Mouse (Mus musculus): ENCODE measurements at regions not wholly inside any gene's neighbourhood (a gene's known extent, or its start where the extent isn't known, plus 50 kb on each side); places are given as distances from the start of the nearest gene placed in this dataset.
A peak's percentile ranks its signal among the peaks of the same experiment; 100 is the strongest.

DNA sequence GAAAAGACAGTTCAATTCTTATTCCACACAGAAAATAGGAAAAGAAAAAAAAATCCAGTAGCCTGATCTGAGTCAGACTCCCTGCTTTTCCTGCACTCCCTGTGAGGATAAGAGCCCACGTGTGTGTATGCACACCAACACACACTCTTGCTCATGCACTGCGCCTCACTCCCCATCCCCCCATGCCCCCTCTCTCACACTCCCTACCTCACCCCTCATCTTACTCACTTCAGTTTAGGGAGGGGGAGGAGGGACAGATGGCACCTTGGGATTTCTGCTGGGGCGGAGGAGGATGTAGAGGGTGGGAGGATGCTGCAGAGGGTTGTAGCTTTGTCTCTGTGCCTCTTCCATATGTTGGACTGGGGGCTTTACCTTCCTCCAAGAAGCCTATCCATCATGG is 85.8 kb upstream of the Sulf2 start:
- peaks cover 2% of the 10 kb centered on the region; the same call in 1 of the 2 replicates for H3K4me1 ChIP-seq (ENCODE audit: control insufficient read depth, insufficient read depth, low read length)
- no peak overlapping the region for H3K4me3 ChIP-seq (ENCODE audit: control insufficient read depth, low read depth, low read length)
- H3K36me3 ChIP-seq (ENCODE audit: control insufficient read depth, insufficient read depth, low read length), result no peaks in the 10 kb centered on the region
- TF ChIP-seq CTCF (IDR thresholded peaks at IDR 0.05; ENCODE audit: control insufficient read depth, insufficient read depth, insufficient replicate concordance, low read depth, low read length) (no peak), POLR2A (IDR thresholded peaks at IDR 0.05; ENCODE audit: control insufficient read depth, low read depth, low read length) (no peak)
- H3K27ac ChIP-seq (ENCODE audit: control insufficient read depth, insufficient read depth, low read depth, low read length), result no peak overlapping the region
- no peaks in the 10 kb centered on the region for H3K27me3 ChIP-seq (ENCODE audit: control insufficient read depth, insufficient read depth, low read length)

DNA sequence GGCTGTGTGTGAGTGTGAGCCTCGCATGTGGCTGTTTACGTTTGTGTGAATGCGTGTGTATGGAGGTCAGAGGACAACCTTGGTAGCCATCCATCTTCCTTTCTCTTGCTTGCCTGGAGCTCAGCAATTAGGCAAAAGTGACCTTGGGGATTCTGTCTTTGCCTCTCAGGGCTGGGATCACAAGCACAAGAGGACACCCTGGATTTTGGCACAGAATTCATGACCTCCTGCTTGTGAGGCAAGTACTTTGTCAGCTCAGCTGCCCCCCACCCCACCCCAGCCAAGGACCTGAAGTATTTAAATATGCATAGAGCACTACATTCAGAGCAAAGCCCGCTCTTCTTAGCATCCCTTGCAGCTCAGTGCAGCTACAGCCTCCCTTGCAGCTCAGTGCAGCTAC is 84.6 kb upstream of the Sulf2 start:
- Histone ChIP-seq H3K27me3 (ENCODE audit: control insufficient read depth, insufficient read depth, low read length) (no peaks in the 10 kb centered on the region), H3K36me3 (ENCODE audit: control insufficient read depth, insufficient read depth, low read length) (no peaks in the 10 kb centered on the region), H3K4me3 (ENCODE audit: control insufficient read depth, low read depth, low read length) (no peak overlapping the region), H3K27ac (ENCODE audit: control insufficient read depth, insufficient read depth, low read depth, low read length) (no peak overlapping the region), H3K4me1 (ENCODE audit: control insufficient read depth, insufficient read depth, low read length) (peaks cover 2% of the 10 kb centered on the region; the same call in 1 of the 2 replicates)
- no peak for TF ChIP-seq CTCF (IDR thresholded peaks at IDR 0.05; ENCODE audit: control insufficient read depth, insufficient read depth, insufficient replicate concordance, low read depth, low read length)
- TF ChIP-seq POLR2A (IDR thresholded peaks at IDR 0.05; ENCODE audit: control insufficient read depth, low read depth, low read length), result no peak

GRCm38 (mm10) chr2:166237554-166238269 is 82.2 kb upstream of the Sulf2 start:
- Histone ChIP-seq H3K27ac (ENCODE audit: control insufficient read depth, insufficient read depth, low read depth, low read length) (no peak overlapping the region), H3K4me3 (ENCODE audit: control insufficient read depth, low read depth, low read length) (peak overlapping the region; percentile 81), H3K4me1 (ENCODE audit: control insufficient read depth, insufficient read depth, low read length) (peaks cover 7% of the 10 kb centered on the region), H3K36me3 (ENCODE audit: control insufficient read depth, insufficient read depth, low read length) (no peaks in the 10 kb centered on the region), H3K27me3 (ENCODE audit: control insufficient read depth, insufficient read depth, low read length) (no peaks in the 10 kb centered on the region)
- TF ChIP-seq POLR2A (IDR thresholded peaks at IDR 0.05; ENCODE audit: control insufficient read depth, low read depth, low read length) (no peak), CTCF (IDR thresholded peaks at IDR 0.05; ENCODE audit: control insufficient read depth, insufficient read depth, insufficient replicate concordance, low read depth, low read length) (no peak)

GRCm38 (mm10) chr2:166236102-166236501 is 80.6 kb upstream of the Sulf2 start:
- Histone ChIP-seq H3K27me3 (ENCODE audit: control insufficient read depth, insufficient read depth, low read length) (no peaks in the 10 kb centered on the region), H3K27ac (ENCODE audit: control insufficient read depth, insufficient read depth, low read depth, low read length) (no peak overlapping the region), H3K4me3 (ENCODE audit: control insufficient read depth, low read depth, low read length) (no peak overlapping the region), H3K4me1 (ENCODE audit: control insufficient read depth, insufficient read depth, low read length) (peaks cover 11% of the 10 kb centered on the region), H3K36me3 (ENCODE audit: control insufficient read depth, insufficient read depth, low read length) (no peaks in the 10 kb centered on the region)
- TF ChIP-seq POLR2A (IDR thresholded peaks at IDR 0.05; ENCODE audit: control insufficient read depth, low read depth, low read length), result no peak
- no peak for TF ChIP-seq CTCF (IDR thresholded peaks at IDR 0.05; ENCODE audit: control insufficient read depth, insufficient read depth, insufficient replicate concordance, low read depth, low read length)

- Histone ChIP-seq H3K27ac (ENCODE audit: control insufficient read depth, insufficient read depth, low read depth, low read length) (no peak overlapping the region), H3K36me3 (ENCODE audit: control insufficient read depth, insufficient read depth, low read length) (no peaks in the 10 kb centered on the region), H3K27me3 (ENCODE audit: control insufficient read depth, insufficient read depth, low read length) (no peaks in the 10 kb centered on the region), H3K4me3 (ENCODE audit: control insufficient read depth, low read depth, low read length) (no peak overlapping the region), H3K4me1 (ENCODE audit: control insufficient read depth, insufficient read depth, low read length) (peaks cover 11% of the 10 kb centered on the region)
- TF ChIP-seq CTCF (IDR thresholded peaks at IDR 0.05; ENCODE audit: control insufficient read depth, insufficient read depth, insufficient replicate concordance, low read depth, low read length) (no peak), POLR2A (IDR thresholded peaks at IDR 0.05; ENCODE audit: control insufficient read depth, low read depth, low read length) (no peak)
Measured at GRCm38 (mm10) chr2:166234579-166235212, 79.2 kb upstream of the Sulf2 start.

DNA sequence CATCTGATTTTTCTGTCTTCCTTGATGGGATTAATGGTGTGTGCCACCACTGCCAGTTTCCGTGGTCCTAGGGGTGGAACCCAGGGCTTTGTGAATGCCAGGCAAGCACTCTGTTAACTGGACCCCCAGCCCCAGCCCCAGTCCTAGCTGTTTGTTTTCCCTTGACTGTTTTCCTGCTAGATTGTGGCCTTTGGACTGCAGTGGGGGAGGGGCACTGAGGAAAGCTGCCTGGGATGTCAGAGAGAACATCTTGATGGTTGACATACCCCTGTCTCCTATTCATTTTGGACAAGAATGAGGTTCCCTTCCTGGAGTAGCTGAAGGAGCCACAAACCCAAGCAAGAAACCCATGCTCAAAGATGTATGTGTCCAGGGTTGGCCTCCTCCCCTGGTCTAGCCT is 77.8 kb upstream of the Sulf2 start:
- TF ChIP-seq POLR2A (IDR thresholded peaks at IDR 0.05; ENCODE audit: control insufficient read depth, low read depth, low read length) (no peak), CTCF (IDR thresholded peaks at IDR 0.05; ENCODE audit: control insufficient read depth, insufficient read depth, insufficient replicate concordance, low read depth, low read length) (no peak)
- H3K27ac ChIP-seq (ENCODE audit: control insufficient read depth, insufficient read depth, low read depth, low read length), result no peak overlapping the region
- no peaks in the 10 kb centered on the region for H3K36me3 ChIP-seq (ENCODE audit: control insufficient read depth, insufficient read depth, low read length)
- no peaks in the 10 kb centered on the region for H3K27me3 ChIP-seq (ENCODE audit: control insufficient read depth, insufficient read depth, low read length)
- H3K4me3 ChIP-seq (ENCODE audit: control insufficient read depth, low read depth, low read length), result no peak overlapping the region
- H3K4me1 ChIP-seq (ENCODE audit: control insufficient read depth, insufficient read depth, low read length), result peaks cover 11% of the 10 kb centered on the region

- H3K27me3 ChIP-seq (ENCODE audit: control insufficient read depth, insufficient read depth, low read length), result no peaks in the 10 kb centered on the region
- no peak overlapping the region for H3K4me3 ChIP-seq (ENCODE audit: control insufficient read depth, low read depth, low read length)
- H3K4me1 ChIP-seq (ENCODE audit: control insufficient read depth, insufficient read depth, low read length), result peaks cover 9% of the 10 kb centered on the region
- no peaks in the 10 kb centered on the region for H3K36me3 ChIP-seq (ENCODE audit: control insufficient read depth, insufficient read depth, low read length)
- TF ChIP-seq POLR2A (IDR thresholded peaks at IDR 0.05; ENCODE audit: control insufficient read depth, low read depth, low read length), result no peak
- TF ChIP-seq CTCF (IDR thresholded peaks at IDR 0.05; ENCODE audit: control insufficient read depth, insufficient read depth, insufficient replicate concordance, low read depth, low read length), result no peak
- no peak overlapping the region for H3K27ac ChIP-seq (ENCODE audit: control insufficient read depth, insufficient read depth, low read depth, low read length)
Measured at GRCm38 (mm10) chr2:166232376-166232775, 76.9 kb upstream of the Sulf2 start.
